Mouse (Mus musculus) C3H10T1/2 (cell line): ENCODE results near the gene Mif4gd. TPM values are rescaled to one million over a fixed set of nuclear protein-coding genes. Genes with fewer than 3 reads are reported as not detected.

Experiments
- polyA plus RNA-seq, 2 experiments: library from polyadenylated mRNA; unstranded; fragments of >200 nt; fragmentation: generic; extraction: Trizol; gene quantifications; one replicate each; pipeline ENCODE4 v1.2.1; 2012; ENCODE audit warnings: missing spikeins in 2 of 2

The Mif4gd gene
- polyA plus RNA-seq: 10 to 100 TPM; 13.3 to 37.6 TPM

DNA sequence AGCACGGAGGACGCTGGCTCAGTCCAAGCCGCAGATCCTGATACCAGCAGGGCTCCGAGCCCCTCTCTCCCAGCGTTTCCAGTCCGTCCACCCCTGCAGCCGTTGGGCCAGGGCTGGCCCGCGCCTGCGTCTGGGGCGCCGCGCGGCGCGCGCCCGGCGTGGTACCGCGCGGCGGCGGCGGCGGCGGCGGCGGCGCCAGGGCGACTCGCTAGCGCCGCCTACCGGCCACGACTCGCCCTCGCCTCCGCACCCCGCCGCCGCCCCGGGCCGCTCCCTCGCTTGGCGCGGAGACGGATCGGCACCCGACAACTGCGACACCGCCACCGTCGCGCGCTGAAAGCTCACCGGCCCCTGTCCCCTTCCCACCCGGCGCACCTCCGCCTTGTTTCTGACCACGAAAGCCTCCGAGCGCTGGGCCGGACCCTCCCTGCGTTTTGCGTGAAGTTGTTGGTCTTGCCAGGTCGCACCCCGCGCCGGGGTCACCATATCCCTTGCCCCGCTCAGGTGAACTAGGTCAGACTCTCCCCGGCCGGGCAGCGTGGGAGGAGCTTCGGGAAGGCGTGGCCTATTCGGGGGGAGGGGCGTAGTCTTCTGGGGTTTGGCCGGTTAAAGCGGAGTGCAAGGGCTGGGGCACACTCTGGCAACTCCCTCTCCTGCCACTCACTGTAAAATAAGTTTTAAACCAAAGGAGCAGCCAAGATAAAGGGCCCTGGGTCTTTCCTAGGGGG is at the start of gene Mif4gd:
Gene Mif4gd (minus strand): TSS at position 560 of the 728 bp plus-strand sequence.

DNA sequence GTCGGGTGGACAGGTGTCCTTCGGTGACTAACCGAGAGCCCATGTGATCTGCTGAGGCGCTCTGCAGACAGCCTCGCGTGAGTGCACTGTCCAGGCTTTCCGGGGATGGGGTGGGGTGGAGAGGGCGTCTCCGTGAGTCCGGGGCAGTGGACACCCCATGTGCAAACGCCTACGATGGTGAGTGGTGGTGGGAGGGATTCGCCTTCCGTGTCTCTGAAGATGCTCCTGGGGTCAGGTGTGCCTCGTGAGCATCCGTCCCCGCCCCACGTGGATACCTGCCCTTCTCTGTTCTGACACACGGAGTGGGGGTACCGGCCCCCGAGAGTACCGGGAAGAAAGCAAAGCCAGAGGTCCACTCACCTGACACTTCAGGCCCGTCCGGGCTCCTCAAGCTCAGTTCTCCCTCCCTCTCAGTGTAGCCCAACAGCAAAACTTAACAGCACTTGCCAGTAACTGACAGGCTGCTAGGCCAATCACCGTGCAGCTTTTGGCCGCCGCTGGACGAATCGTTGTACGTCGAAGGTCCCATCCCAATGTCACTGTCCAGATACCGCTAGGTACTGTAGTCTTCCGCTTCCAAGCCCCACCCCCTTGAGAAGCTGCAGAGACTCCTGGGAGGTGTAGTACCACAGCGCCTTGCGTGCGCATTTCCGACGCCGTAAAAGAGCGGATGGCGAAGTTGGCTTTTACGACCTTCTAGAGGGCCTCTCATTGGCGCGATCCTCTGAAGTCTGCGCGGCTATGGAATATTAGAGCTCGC is 15.1 kb upstream of the Mif4gd start, which contains the start of gene Slc25a19:
Gene Slc25a19 (minus strand): TSS at position 591 of the 760 bp plus-strand sequence.

DNA sequence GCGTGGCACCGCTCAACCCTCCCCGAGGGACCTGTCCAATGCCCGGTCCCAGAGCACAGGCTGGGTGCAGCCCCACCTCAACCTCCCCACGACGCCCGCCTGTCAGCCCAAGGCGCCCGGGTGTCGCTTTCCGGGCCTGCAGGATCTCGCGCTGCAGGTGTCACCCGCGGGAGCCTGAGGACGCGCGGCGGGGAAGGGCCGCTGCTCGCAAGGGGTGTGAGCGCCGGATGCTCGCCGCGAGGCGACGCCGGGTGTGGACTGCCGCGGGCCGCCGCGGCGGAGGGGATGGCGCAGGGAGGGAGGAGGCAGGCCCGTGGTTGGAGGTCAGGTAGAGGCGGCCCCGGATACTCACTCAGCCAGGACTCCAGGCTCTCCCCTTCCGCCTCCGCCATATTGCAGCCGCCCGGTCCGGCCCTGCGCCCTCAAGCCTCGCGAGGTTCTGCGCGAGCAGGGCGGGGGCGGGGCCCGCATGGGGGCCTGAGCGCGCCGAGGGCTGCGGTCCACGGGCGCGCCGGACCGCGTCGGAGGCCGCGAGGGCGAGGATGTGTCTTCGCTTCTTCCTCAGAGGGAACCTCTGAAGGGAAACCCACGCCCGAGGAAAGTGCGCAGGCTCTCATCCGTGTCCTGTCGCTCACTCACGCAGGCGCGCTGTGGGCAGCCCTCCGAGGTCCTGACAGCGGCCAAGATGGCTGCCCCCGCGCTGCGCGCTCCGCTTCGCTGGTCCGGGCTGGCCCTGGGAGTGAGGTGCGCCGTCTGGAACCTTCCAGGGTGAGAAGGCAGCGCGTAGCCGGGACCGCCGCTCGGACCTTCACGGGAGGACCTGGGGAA is 9.1 kb downstream of the Mif4gd start, which contains the start of the genes Mrps7 and Gga3:
Gene Mrps7 (plus strand): TSS at position 450 of the 828 bp plus-strand sequence.
Gene Gga3 (minus strand): TSS at position 576 of the 828 bp plus-strand sequence.

DNA sequence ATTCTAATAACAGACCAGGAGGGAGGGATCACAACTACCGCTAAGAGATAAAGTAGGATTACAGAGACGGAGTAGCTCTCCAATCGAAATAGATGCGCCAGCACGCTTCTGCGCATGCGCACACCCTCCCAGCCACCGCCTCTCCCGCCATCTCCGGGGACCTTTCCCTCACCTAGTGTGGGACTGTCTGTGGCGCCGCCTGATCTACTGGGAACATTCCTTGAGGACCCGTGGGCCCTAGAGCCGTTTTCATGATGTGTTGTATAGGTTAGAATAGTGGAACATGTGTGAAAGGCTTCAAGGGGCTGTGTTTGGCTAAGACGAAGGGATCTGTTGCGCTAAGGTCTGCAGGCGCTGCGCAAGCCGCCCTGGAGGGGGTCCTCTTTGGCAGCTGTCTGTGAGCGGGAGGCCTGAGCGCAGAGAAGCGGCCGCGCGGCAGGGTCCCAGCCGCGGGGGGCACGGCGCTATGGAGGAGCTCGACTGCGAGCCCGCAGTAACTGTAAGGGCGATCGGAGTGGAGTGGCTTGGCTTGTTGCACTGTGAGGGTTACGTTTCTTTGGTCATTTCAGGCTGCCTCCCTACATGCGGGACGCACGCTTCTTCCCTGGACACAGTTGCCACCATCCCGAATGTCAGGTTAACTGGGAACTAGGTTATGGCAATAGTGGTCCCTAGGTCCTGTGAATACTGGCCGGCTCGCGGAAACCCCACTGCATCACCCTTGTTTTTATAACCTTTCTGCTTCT is 48.5 kb downstream of the Mif4gd start, which contains the start of gene Nup85:
Gene Nup85 (plus strand): TSS at position 371 of the 746 bp plus-strand sequence.

Other genes starting within 250 kb of the Mif4gd start
- 1 to 10 TPM; 1.9 to 7.6 TPM for gene Hid1, start 245.2 kb downstream of the Mif4gd start, polyA plus RNA-seq
- gene Cdr2l, start 231.1 kb downstream of the Mif4gd start, polyA plus RNA-seq: 10 to 100 TPM in 1 of 2 experiments, 1 to 10 TPM in 1; 6.5 to 16.4 TPM
- gene Mrpl58, start 209.2 kb downstream of the Mif4gd start, polyA plus RNA-seq: 100 to 1,000 TPM; 204 to 411 TPM
- gene Atp5h, start 193.0 kb downstream of the Mif4gd start, polyA plus RNA-seq: 100 to 1,000 TPM; 816 to 966 TPM
- 10 to 100 TPM; 24.1 to 58.3 TPM for gene Kctd2, start 192.8 kb downstream of the Mif4gd start, polyA plus RNA-seq
- gene Trim80, start 172.4 kb downstream of the Mif4gd start, polyA plus RNA-seq: not detected
- under 1 TPM; 0.12 to 0.76 TPM for gene Slc16a5, start 150.5 kb downstream of the Mif4gd start, polyA plus RNA-seq
- 10 to 100 TPM in 1 of 2 experiments, 1 to 10 TPM in 1; 3.4 to 13.7 TPM for gene Armc7, start 137.3 kb downstream of the Mif4gd start, polyA plus RNA-seq
- gene Nt5c, start 121.1 kb downstream of the Mif4gd start, polyA plus RNA-seq: 100 to 1,000 TPM; 130 to 206 TPM
- gene Jpt1, start 98.6 kb downstream of the Mif4gd start, polyA plus RNA-seq: 100 to 1,000 TPM; 321 to 516 TPM
- gene Sumo2, start 76.7 kb downstream of the Mif4gd start, polyA plus RNA-seq: 100 to 1,000 TPM; 150 to 340 TPM
- 100 to 1,000 TPM in 1 of 2 experiments, 10 to 100 TPM in 1; 90.3 to 107 TPM for gene Nup85, start 48.5 kb downstream of the Mif4gd start, polyA plus RNA-seq
- 100 to 1,000 TPM in 1 of 2 experiments, 10 to 100 TPM in 1; 71.5 to 141 TPM for gene Mrps7, start 9.0 kb downstream of the Mif4gd start, polyA plus RNA-seq
- gene Gga3, start 8.9 kb downstream of the Mif4gd start, polyA plus RNA-seq: 10 to 100 TPM in 1 of 2 experiments, 1 to 10 TPM in 1; 6.0 to 15.0 TPM
- gene Slc25a19, start 15.3 kb upstream of the Mif4gd start, polyA plus RNA-seq: 10 to 100 TPM; 13.5 to 18.8 TPM
- 10 to 100 TPM; 26.7 to 56.0 TPM for gene Grb2, start 95.6 kb upstream of the Mif4gd start, polyA plus RNA-seq
- 10 to 100 TPM in 1 of 2 experiments, 1 to 10 TPM in 1; 9.5 to 37.3 TPM for gene Tmem94, start 152.5 kb upstream of the Mif4gd start, polyA plus RNA-seq
- gene Caskin2, start 200.7 kb upstream of the Mif4gd start, polyA plus RNA-seq: 10 to 100 TPM in 1 of 2 experiments, 1 to 10 TPM in 1; 6.7 to 23.7 TPM
- 10 to 100 TPM; 29.4 to 37.0 TPM for gene Tsen54, start 201.8 kb upstream of the Mif4gd start, polyA plus RNA-seq
- 1 to 10 TPM; 2.5 to 5.7 TPM for gene Llgl2, start 211.1 kb upstream of the Mif4gd start, polyA plus RNA-seq
- under 1 TPM in 1 of 2 experiments, not detected in 1; 0.01 TPM for gene Myo15b, start 245.4 kb upstream of the Mif4gd start, polyA plus RNA-seq